ENCODE assay signal across 14 mouse cellular contexts in genomic region chr5:125122546-125122945, GRCm38 (mm10). TPM values are rescaled to one million over a fixed set of nuclear protein-coding genes. Genes with fewer than 3 reads are reported as not detected.
DNase-seq lines count a peak whose midpoint lies in the region; ATAC-seq and TF ChIP-seq lines count a peak whose summit lies in the region.
"Had no signal": no experiment of that assay in that cellular context is flagged by ENCODE, and none has a peak within 500 bp of the region (broad histone marks: within the 10 kb centered on the region; RNA-seq: fewer than 3 reads in every experiment).

No protein-coding gene starts in this region.

- no peak overlapping the region for H3K27ac ChIP-seq in heart, adult 2 months
- no peak overlapping the region for H3K27ac ChIP-seq in lung, embryonic 14.5 days (ENCODE audit: low read depth)
- H3K27ac ChIP-seq in neural tube, embryonic 13.5 days (replicated peaks): peak overlapping the region; percentile 35; the same call in 1 of the 2 replicates
- H3K27ac ChIP-seq in neural tube, embryonic 15.5 days (replicated peaks): no peak overlapping the region
- H3K27ac ChIP-seq in stomach, postnatal 0 days (replicated peaks): no peak overlapping the region
- H3K27ac ChIP-seq: limb, embryonic 13.5 days had no signal

- H3K27me3 ChIP-seq in heart, adult 2 months (ENCODE audit: control insufficient read depth, insufficient read depth, low read length): no peaks in the 10 kb centered on the region
- no peaks in the 10 kb centered on the region for H3K27me3 ChIP-seq in lung, embryonic 14.5 days (ENCODE audit: insufficient read depth, low read length)
- no peaks in the 10 kb centered on the region for H3K27me3 ChIP-seq in neural tube, embryonic 13.5 days
- no peaks in the 10 kb centered on the region for H3K27me3 ChIP-seq in neural tube, embryonic 15.5 days (replicated peaks)
- H3K27me3 ChIP-seq in stomach, postnatal 0 days (ENCODE audit: control insufficient read depth, insufficient read depth, low read length): no peaks in the 10 kb centered on the region
- H3K27me3 ChIP-seq: limb, embryonic 13.5 days; neural tube, embryonic 12.5 days had no signal

- H3K4me1 ChIP-seq in heart, adult 2 months (ENCODE audit: control insufficient read depth, insufficient read depth, low read length): peaks cover 16% of the 10 kb centered on the region
- H3K4me1 ChIP-seq in lung, embryonic 14.5 days (ENCODE audit: insufficient read depth): peaks cover 14% of the 10 kb centered on the region
- peaks cover 73% of the 10 kb centered on the region for H3K4me1 ChIP-seq in neural tube, embryonic 13.5 days (replicated peaks)
- peaks cover 62% of the 10 kb centered on the region for H3K4me1 ChIP-seq in neural tube, embryonic 15.5 days
- no peaks in the 10 kb centered on the region for H3K4me1 ChIP-seq in stomach, postnatal 0 days (replicated peaks; ENCODE audit: control insufficient read depth, insufficient read depth)

- WGBS in heart, adult 2 months: 76% methylated on average over 7 of the region's 7 CpGs
- WGBS in lung, embryonic 14.5 days: 80% methylated on average over 7 of the region's 7 CpGs
- WGBS in neural tube, embryonic 13.5 days: 84% methylated on average over 7 of the region's 7 CpGs
- 90% methylated on average over 7 of the region's 7 CpGs for WGBS in neural tube, embryonic 15.5 days
- 82% methylated on average over 7 of the region's 7 CpGs for WGBS in stomach, postnatal 0 days

- DNase-seq in heart, adult 2 months: no peak
- no peak for DNase-seq in heart, postnatal 25 days (ENCODE audit: low spot score)
- no peak for DNase-seq in lung, embryonic 14.5 days
- no peak for DNase-seq in lung, postnatal 25 days (ENCODE audit: low spot score)
- DNase-seq in stomach, postnatal 0 days (ENCODE audit: low spot score): no peak
- no peak for DNase-seq in cerebellum, adult 8-10 months
- DNase-seq: B cell, adult 2 months; gastrocnemius, postnatal 10 days; layer of hippocampus, adult 9-11 months; thymus, postnatal 25 days had no signal

- intact Hi-C loops in heart, adult 2 months (cut with DNase I): no loop called here
- intact Hi-C loops in heart, postnatal 25 days (cut with DNase I): loop anchor here (10.0 kb wide), 1 partner anchor 52 kb away; the partner anchor contains the start of gene Ncor2

- TF ChIP-seq CTCF in heart, adult 2 months (IDR thresholded peaks at IDR 0.05): peak; percentile 23; the same call in 1 of the 2 replicates
- TF ChIP-seq CTCF in lung, embryonic 14.5 days (IDR thresholded peaks at IDR 0.05; ENCODE audit: low read depth): peak; percentile 7; the same call in 1 of the 2 replicates
- peak; percentile 24 for TF ChIP-seq CTCF in stomach, postnatal 0 days (IDR thresholded peaks at IDR 0.05; ENCODE audit: low read depth)

- TF ChIP-seq EP300 in heart, adult 2 months (IDR thresholded peaks at IDR 0.05; ENCODE audit: insufficient read depth, low read depth, low read length): no peak
- TF ChIP-seq EP300 in stomach, postnatal 0 days (optimal IDR thresholded peaks at IDR 0.05): no peak

- H3K9me3 ChIP-seq in lung, embryonic 14.5 days (ENCODE audit: low read depth, low read length): no peaks in the 10 kb centered on the region
- no peaks in the 10 kb centered on the region for H3K9me3 ChIP-seq in neural tube, embryonic 13.5 days
- H3K9me3 ChIP-seq in neural tube, embryonic 15.5 days (replicated peaks): no peaks in the 10 kb centered on the region
- H3K9me3 ChIP-seq in stomach, postnatal 0 days (ENCODE audit: control insufficient read depth, low read length): no peaks in the 10 kb centered on the region
- H3K9me3 ChIP-seq: limb, embryonic 13.5 days; neural tube, embryonic 12.5 days had no signal

- H3K4me3 ChIP-seq in heart, adult 2 months: no peak overlapping the region
- H3K4me3 ChIP-seq in lung, embryonic 14.5 days (ENCODE audit: low read depth, low read length): no peak overlapping the region
- no peak overlapping the region for H3K4me3 ChIP-seq in neural tube, embryonic 13.5 days
- H3K4me3 ChIP-seq in neural tube, embryonic 15.5 days (replicated peaks): no peak overlapping the region
- no peak overlapping the region for H3K4me3 ChIP-seq in stomach, postnatal 0 days (ENCODE audit: low read depth, low read length)
- H3K4me3 ChIP-seq: limb, embryonic 13.5 days; neural tube, embryonic 12.5 days had no signal

- peaks cover 6% of the 10 kb centered on the region for H3K79me2 ChIP-seq in heart, adult 2 months (replicated peaks; ENCODE audit: control insufficient read depth, insufficient read depth, low read length)

- ATAC-seq in lung, embryonic 14.5 days (ENCODE audit: insufficient read depth): no peak
- ATAC-seq in neural tube, embryonic 13.5 days (ENCODE audit: low read depth): no peak
- ATAC-seq in neural tube, embryonic 15.5 days (ENCODE audit: low FRiP score): no peak
- ATAC-seq in stomach, postnatal 0 days (ENCODE audit: low FRiP score, low TSS enrichment): no peak

- H3K36me3 ChIP-seq in heart, adult 2 months (ENCODE audit: control insufficient read depth, insufficient read depth, low read length): no peaks in the 10 kb centered on the region
- H3K36me3 ChIP-seq in lung, embryonic 14.5 days (ENCODE audit: insufficient read depth): peaks cover 50% of the 10 kb centered on the region
- H3K36me3 ChIP-seq in neural tube, embryonic 13.5 days: peaks cover 28% of the 10 kb centered on the region
- H3K36me3 ChIP-seq in neural tube, embryonic 15.5 days: peaks cover 19% of the 10 kb centered on the region
- H3K36me3 ChIP-seq in stomach, postnatal 0 days (ENCODE audit: control insufficient read depth, insufficient read depth, low read length): peaks cover 13% of the 10 kb centered on the region

- H3K4me2 ChIP-seq in lung, embryonic 14.5 days: no peak overlapping the region
- H3K4me2 ChIP-seq in neural tube, embryonic 13.5 days: no peak overlapping the region
- H3K4me2 ChIP-seq in neural tube, embryonic 15.5 days: no peak overlapping the region
- no peak overlapping the region for H3K4me2 ChIP-seq in stomach, postnatal 0 days (replicated peaks; ENCODE audit: low read depth)
- H3K4me2 ChIP-seq: limb, embryonic 13.5 days had no signal

- no peak for TF ChIP-seq POLR2A in heart, adult 2 months (IDR thresholded peaks at IDR 0.05; ENCODE audit: insufficient read depth, low read depth, low read length)

- H3K9ac ChIP-seq in heart, adult 2 months (ENCODE audit: low read depth, low read length): no peak overlapping the region
- H3K9ac ChIP-seq in lung, embryonic 14.5 days: no peak overlapping the region
- H3K9ac ChIP-seq in neural tube, embryonic 13.5 days: no peak overlapping the region
- H3K9ac ChIP-seq in neural tube, embryonic 15.5 days (replicated peaks): no peak overlapping the region
- no peak overlapping the region for H3K9ac ChIP-seq in stomach, postnatal 0 days (ENCODE audit: low read length)
- H3K9ac ChIP-seq: limb, embryonic 13.5 days had no signal

RNA-seq across cellular contexts. Expression of gene Ncor2, which starts 56.5 kb away (rescaled TPM):
- total RNA-seq in heart, adult 2 months (2021): 10 to 100 TPM; 73.5 to 77.5 TPM
- 27.9 and 39.1 TPM in 2 replicates for polyA plus RNA-seq in heart, adult 2 months (2012; rRNA removed)
- 10 to 100 TPM; 67.8 to 89.5 TPM for total RNA-seq in heart, postnatal 25 days (2021)
- polyA plus RNA-seq in lung, embryonic 14.5 days (2014; fragmentation: Nextera tagmentation; extraction: Ambion mirVana): 34.9 and 36.5 TPM in 2 replicates
- 29.2 and 30.4 TPM in 2 replicates for polyA plus RNA-seq in neural tube, embryonic 13.5 days (2015; fragmentation: Nextera tagmentation; extraction: Ambion mirVana)
- 24.2 and 28.5 TPM in 2 replicates for polyA plus RNA-seq in neural tube, embryonic 15.5 days (2015; fragmentation: Nextera tagmentation; extraction: Ambion mirVana)
- 11.1 and 12.1 TPM in 2 replicates for polyA plus RNA-seq in stomach, postnatal 0 days (2015; fragmentation: Nextera tagmentation; extraction: Ambion mirVana)
